Mouse (Mus musculus): ENCODE data around the gene Zc3h12c. TPM values are rescaled to one million over a fixed set of nuclear protein-coding genes. Genes with fewer than 3 reads are reported as not detected.

Zc3h12c gene
- polyA plus RNA-seq, 2 experiments, result 2.9 to 4.7 TPM

DNA sequence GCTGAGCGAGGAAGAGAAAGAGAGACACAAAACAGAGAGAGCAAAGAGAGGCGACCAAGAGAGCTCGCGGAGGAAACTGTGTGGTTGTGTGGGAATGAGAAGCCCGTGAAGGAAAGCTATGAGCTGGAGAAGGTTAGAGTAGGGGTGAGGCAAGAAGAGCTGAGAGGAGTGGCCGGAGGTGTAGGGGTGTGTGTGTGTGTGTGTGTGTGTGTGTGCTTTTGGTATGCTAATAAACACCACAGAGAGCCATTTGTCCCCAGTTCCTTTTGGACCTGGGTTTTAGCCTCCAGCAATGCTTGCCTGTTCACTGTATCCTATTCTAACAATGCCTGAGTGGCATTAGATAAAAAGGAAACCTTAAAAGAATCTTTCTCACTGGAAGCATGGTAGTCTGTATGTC, 43.1 kb downstream of the Zc3h12c start:
- 91% methylated on average over 6 of the region's 6 CpGs for WGBS
- ATAC-seq (ENCODE audit: low FRiP score, low read depth), result no peak
- no peak for TF ChIP-seq POLR2A (IDR thresholded peaks at IDR 0.05; ENCODE audit: borderline replicate concordance, extremely low read depth, insufficient read depth, insufficient read length)

DNA sequence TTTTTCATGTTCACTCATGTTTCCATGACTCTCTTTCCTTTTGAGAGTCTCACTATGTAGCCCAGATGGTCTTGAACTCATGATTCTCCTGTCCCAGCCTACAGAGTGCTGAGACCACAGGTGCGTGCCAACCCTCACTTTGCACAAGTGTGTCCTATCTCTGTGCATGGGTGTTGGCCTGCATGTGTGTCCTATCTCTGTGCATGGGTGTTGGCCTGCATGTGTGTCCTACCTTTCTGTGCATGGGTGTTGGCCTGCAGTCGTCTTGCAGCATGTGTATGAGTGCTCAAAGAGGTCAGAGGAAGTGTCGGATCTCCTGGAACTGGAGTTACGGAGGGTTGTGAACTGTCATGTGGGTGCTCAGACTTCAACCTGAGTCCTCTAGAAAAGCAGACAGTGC, 49.2 kb downstream of the Zc3h12c start:
- no peak for TF ChIP-seq POLR2A (IDR thresholded peaks at IDR 0.05; ENCODE audit: borderline replicate concordance, extremely low read depth, insufficient read depth, insufficient read length)
- DNase-seq (ENCODE audit: low spot score) (no peak), ATAC-seq (ENCODE audit: low FRiP score, low read depth) (no peak)
- Histone ChIP-seq H3K9me3 (ENCODE audit: control insufficient read depth, low read length) (no peaks in the 10 kb centered on the region), H3K4me1 (ENCODE audit: control insufficient read depth, insufficient read depth, low read length) (no peaks in the 10 kb centered on the region), H3K36me3 (ENCODE audit: control insufficient read depth, insufficient read depth, low read length) (peaks cover 24% of the 10 kb centered on the region), H3K27ac (replicated peaks; ENCODE audit: low read depth, low read length) (no peak overlapping the region), H3K4me3 (replicated peaks; ENCODE audit: low read length) (no peak overlapping the region), H3K9ac (ENCODE audit: low read depth, low read length, severe bottlenecking) (no peak overlapping the region), H3K27me3 (ENCODE audit: control insufficient read depth, insufficient read depth, low read length) (no peaks in the 10 kb centered on the region), H3K4me2 (replicated peaks; ENCODE audit: low read depth, low read length, severe bottlenecking) (no peak overlapping the region)
- 89% methylated on average over 4 of the region's 4 CpGs for WGBS

More for the DNA sequence above, 43.1 kb downstream of the Zc3h12c start:
- no peak overlapping the region for H3K9ac ChIP-seq (ENCODE audit: low read depth, low read length, severe bottlenecking)
- no peaks in the 10 kb centered on the region for H3K4me1 ChIP-seq (ENCODE audit: control insufficient read depth, insufficient read depth, low read length)
- H3K27me3 ChIP-seq (ENCODE audit: control insufficient read depth, insufficient read depth, low read length), result no peaks in the 10 kb centered on the region
- no peak overlapping the region for H3K27ac ChIP-seq (replicated peaks; ENCODE audit: low read depth, low read length)
- H3K4me2 ChIP-seq (replicated peaks; ENCODE audit: low read depth, low read length, severe bottlenecking), result no peak overlapping the region
- no peak overlapping the region for H3K4me3 ChIP-seq (replicated peaks; ENCODE audit: low read length)
- no peaks in the 10 kb centered on the region for H3K36me3 ChIP-seq (ENCODE audit: control insufficient read depth, insufficient read depth, low read length)
- no peaks in the 10 kb centered on the region for H3K9me3 ChIP-seq (ENCODE audit: control insufficient read depth, low read length)
- DNase-seq (ENCODE audit: low spot score), result no peak

DNA sequence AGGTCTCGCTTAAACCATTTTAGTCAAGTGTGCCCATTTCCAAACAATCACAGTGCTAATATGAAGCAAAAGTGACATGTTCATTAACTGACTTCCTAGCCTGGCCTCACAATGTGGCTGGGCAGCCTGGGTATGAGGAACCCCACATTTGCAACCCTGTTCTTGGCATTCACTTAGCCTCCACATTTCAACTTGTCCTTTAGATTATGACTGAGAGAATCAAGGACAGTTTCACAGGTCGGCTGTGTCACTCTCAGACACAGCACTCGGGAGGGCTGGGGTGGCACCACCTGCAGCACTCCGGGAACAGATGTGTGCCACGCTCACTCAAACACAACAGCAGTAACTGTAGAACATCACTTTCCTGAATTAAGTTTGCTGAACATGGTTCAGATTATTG, 55.3 kb downstream of the Zc3h12c start:
- ATAC-seq (ENCODE audit: low FRiP score, low read depth) (no peak), DNase-seq (ENCODE audit: low spot score) (no peak)
- H3K9ac ChIP-seq (ENCODE audit: low read depth, low read length, severe bottlenecking), result no peak overlapping the region
- 86% methylated on average over 5 of the region's 5 CpGs for WGBS
- no peak overlapping the region for H3K4me3 ChIP-seq (replicated peaks; ENCODE audit: low read length)
- no peak overlapping the region for H3K27ac ChIP-seq (replicated peaks; ENCODE audit: low read depth, low read length)
- H3K4me2 ChIP-seq (replicated peaks; ENCODE audit: low read depth, low read length, severe bottlenecking), result no peak overlapping the region
- H3K27me3 ChIP-seq (ENCODE audit: control insufficient read depth, insufficient read depth, low read length), result no peaks in the 10 kb centered on the region
- H3K36me3 ChIP-seq (ENCODE audit: control insufficient read depth, insufficient read depth, low read length), result peaks cover 25% of the 10 kb centered on the region
- no peak for TF ChIP-seq POLR2A (IDR thresholded peaks at IDR 0.05; ENCODE audit: borderline replicate concordance, extremely low read depth, insufficient read depth, insufficient read length)
- no peaks in the 10 kb centered on the region for H3K4me1 ChIP-seq (ENCODE audit: control insufficient read depth, insufficient read depth, low read length)
- H3K9me3 ChIP-seq (ENCODE audit: control insufficient read depth, low read length), result no peaks in the 10 kb centered on the region

GRCm38 (mm10) chr9:52110738-52111137, 57.6 kb downstream of the Zc3h12c start:
- Histone ChIP-seq H3K9me3 (ENCODE audit: control insufficient read depth, low read length) (no peaks in the 10 kb centered on the region), H3K27ac (replicated peaks; ENCODE audit: low read depth, low read length) (no peak overlapping the region), H3K27me3 (ENCODE audit: control insufficient read depth, insufficient read depth, low read length) (no peaks in the 10 kb centered on the region), H3K36me3 (ENCODE audit: control insufficient read depth, insufficient read depth, low read length) (peaks cover 11% of the 10 kb centered on the region), H3K9ac (ENCODE audit: low read depth, low read length, severe bottlenecking) (no peak overlapping the region), H3K4me3 (replicated peaks; ENCODE audit: low read length) (no peak overlapping the region), H3K4me1 (ENCODE audit: control insufficient read depth, insufficient read depth, low read length) (no peaks in the 10 kb centered on the region), H3K4me2 (replicated peaks; ENCODE audit: low read depth, low read length, severe bottlenecking) (no peak overlapping the region)
- no peak for TF ChIP-seq POLR2A (IDR thresholded peaks at IDR 0.05; ENCODE audit: borderline replicate concordance, extremely low read depth, insufficient read depth, insufficient read length)
- DNase-seq (ENCODE audit: low spot score), result no peak
- WGBS, result 51% methylated on average over 3 of the region's 3 CpGs
- ATAC-seq (ENCODE audit: low FRiP score, low read depth), result no peak

GRCm38 (mm10) chr9:52107161-52107560, 61.2 kb downstream of the Zc3h12c start:
- H3K4me3 ChIP-seq (replicated peaks; ENCODE audit: low read length), result no peak overlapping the region
- ATAC-seq (ENCODE audit: low FRiP score, low read depth) (no peak), DNase-seq (ENCODE audit: low spot score) (no peak)
- H3K36me3 ChIP-seq (ENCODE audit: control insufficient read depth, insufficient read depth, low read length), result peaks cover 5% of the 10 kb centered on the region; the same call in 1 of the 2 replicates
- 91% methylated on average over 3 of the region's 3 CpGs for WGBS
- no peak overlapping the region for H3K4me2 ChIP-seq (replicated peaks; ENCODE audit: low read depth, low read length, severe bottlenecking)
- no peaks in the 10 kb centered on the region for H3K4me1 ChIP-seq (ENCODE audit: control insufficient read depth, insufficient read depth, low read length)
- no peaks in the 10 kb centered on the region for H3K9me3 ChIP-seq (ENCODE audit: control insufficient read depth, low read length)
- no peak for TF ChIP-seq POLR2A (IDR thresholded peaks at IDR 0.05; ENCODE audit: borderline replicate concordance, extremely low read depth, insufficient read depth, insufficient read length)
- H3K27ac ChIP-seq (replicated peaks; ENCODE audit: low read depth, low read length), result no peak overlapping the region
- H3K27me3 ChIP-seq (ENCODE audit: control insufficient read depth, insufficient read depth, low read length), result no peaks in the 10 kb centered on the region
- no peak overlapping the region for H3K9ac ChIP-seq (ENCODE audit: low read depth, low read length, severe bottlenecking)

- 77% methylated on average over 6 of the region's 6 CpGs for WGBS
These were observed 62.9 kb downstream of the Zc3h12c start for GRCm38 (mm10) chr9:52105423-52105822.

More at GRCm38 (mm10) chr9:52105423-52105822, 62.9 kb downstream of the Zc3h12c start:
- no peak overlapping the region for H3K4me2 ChIP-seq (replicated peaks; ENCODE audit: low read depth, low read length, severe bottlenecking)
- H3K9ac ChIP-seq (ENCODE audit: low read depth, low read length, severe bottlenecking), result no peak overlapping the region
- no peaks in the 10 kb centered on the region for H3K4me1 ChIP-seq (ENCODE audit: control insufficient read depth, insufficient read depth, low read length)
- DNase-seq (ENCODE audit: low spot score), result no peak
- no peaks in the 10 kb centered on the region for H3K36me3 ChIP-seq (ENCODE audit: control insufficient read depth, insufficient read depth, low read length)
- H3K27ac ChIP-seq (replicated peaks; ENCODE audit: low read depth, low read length), result no peak overlapping the region
- no peaks in the 10 kb centered on the region for H3K27me3 ChIP-seq (ENCODE audit: control insufficient read depth, insufficient read depth, low read length)
- no peaks in the 10 kb centered on the region for H3K9me3 ChIP-seq (ENCODE audit: control insufficient read depth, low read length)
- H3K4me3 ChIP-seq (replicated peaks; ENCODE audit: low read length), result no peak overlapping the region
- no peak for TF ChIP-seq POLR2A (IDR thresholded peaks at IDR 0.05; ENCODE audit: borderline replicate concordance, extremely low read depth, insufficient read depth, insufficient read length)
- ATAC-seq (ENCODE audit: low FRiP score, low read depth), result no peak

All from limb, embryonic 14.5 days (tissue).